Comparison of ENCODE assay signal across 21 mouse cellular contexts in genomic region chr2:4527094-4527493, GRCm38 (mm10).
DNase-seq lines count a peak whose midpoint lies in the region; ATAC-seq lines count a peak whose summit lies in the region.
"Had no signal": no experiment of that assay in that cellular context is flagged by ENCODE, and none has a peak within 500 bp of the region (broad histone marks: within the 10 kb centered on the region; RNA-seq: fewer than 3 reads in every experiment).

No protein-coding gene starts in this region.

- ATAC-seq in midbrain, embryonic 16.5 days = no peak
- no peak for ATAC-seq in forebrain, embryonic 11.5 days (replicated peaks; ENCODE audit: low FRiP score)
- ATAC-seq: activated CD4-positive, CD25-positive, alpha-beta regulatory T cell, adult 4 months; CD4-positive, CD25-positive, alpha-beta regulatory T cell, adult 4 months; Patski had no signal

- H3K27me3 ChIP-seq in midbrain, embryonic 10.5 days (ENCODE audit: low read depth, poor library complexity, severe bottlenecking) = no peaks in the 10 kb centered on the region
- H3K27me3 ChIP-seq in midbrain, embryonic 16.5 days (ENCODE audit: control insufficient read depth, insufficient read depth, low read depth, low read length) = no peaks in the 10 kb centered on the region
- H3K27me3 ChIP-seq in forebrain, embryonic 11.5 days (ENCODE audit: control insufficient read depth, insufficient read depth, low read length) = no peaks in the 10 kb centered on the region
- H3K27me3 ChIP-seq in limb, embryonic 10.5 days (ENCODE audit: low read depth, poor library complexity, severe bottlenecking) = no peaks in the 10 kb centered on the region
- H3K27me3 ChIP-seq: CH12.LX, Patski had no signal

- 0 out of 2 replicates have a peak, but pooled peaks cover 4% of the 10 kb centered on the region for H3K9me3 ChIP-seq in midbrain, embryonic 10.5 days (replicated peaks)
- H3K9me3 ChIP-seq in midbrain, embryonic 16.5 days (replicated peaks; ENCODE audit: control insufficient read depth, low read length, poor library complexity, severe bottlenecking) = no peaks in the 10 kb centered on the region
- no peaks in the 10 kb centered on the region for H3K9me3 ChIP-seq in forebrain, embryonic 11.5 days (ENCODE audit: control insufficient read depth, low read length)
- no peaks in the 10 kb centered on the region for H3K9me3 ChIP-seq in limb, embryonic 10.5 days (replicated peaks)

- 0 out of 2 replicates have a peak overlapping the region, but pooled peaks have one; percentile 9 for H3K27ac ChIP-seq in midbrain, embryonic 10.5 days (replicated peaks)
- H3K27ac ChIP-seq in midbrain, embryonic 16.5 days (ENCODE audit: low read length) = no peak overlapping the region
- H3K27ac ChIP-seq in forebrain, embryonic 11.5 days (ENCODE audit: low read depth, low read length) = no peak overlapping the region
- no peak overlapping the region for H3K27ac ChIP-seq in limb, embryonic 10.5 days

- peaks cover 54% of the 10 kb centered on the region for H3K36me3 ChIP-seq in midbrain, embryonic 10.5 days
- peaks cover 3% of the 10 kb centered on the region; the same call in 1 of the 2 replicates for H3K36me3 ChIP-seq in midbrain, embryonic 16.5 days (ENCODE audit: control insufficient read depth, insufficient read depth, low read length)
- no peaks in the 10 kb centered on the region; the same call in 1 of the 2 replicates for H3K36me3 ChIP-seq in forebrain, embryonic 11.5 days (ENCODE audit: control insufficient read depth, insufficient read depth, low read length)
- H3K36me3 ChIP-seq in limb, embryonic 10.5 days = peaks cover 65% of the 10 kb centered on the region
- H3K36me3 ChIP-seq: G1E had no signal

- H3K4me2 ChIP-seq in midbrain, embryonic 16.5 days (ENCODE audit: low read length) = no peak overlapping the region
- H3K4me2 ChIP-seq in forebrain, embryonic 11.5 days (ENCODE audit: low read depth, low read length, severe bottlenecking) = no peak overlapping the region

- H3K9ac ChIP-seq in midbrain, embryonic 16.5 days (ENCODE audit: low read depth, low read length) = no peak overlapping the region
- H3K9ac ChIP-seq in forebrain, embryonic 11.5 days (ENCODE audit: low read length) = no peak overlapping the region

- WGBS in midbrain, embryonic 10.5 days = 58% methylated on average over 7 of the region's 7 CpGs
- WGBS in midbrain, embryonic 16.5 days = 60% methylated on average over 7 of the region's 7 CpGs
- 69% methylated on average over 7 of the region's 7 CpGs for WGBS in forebrain, embryonic 11.5 days
- 88% methylated on average over 7 of the region's 7 CpGs for WGBS in limb, embryonic 10.5 days

- no peak for DNase-seq in midbrain, embryonic 10.5 days (ENCODE audit: low spot score)
- DNase-seq in fat pad, adult 2 months (ENCODE audit: extremely low read depth, low read depth, low spot score) = peak; percentile 50
- peak; percentile 59 for DNase-seq in gonadal fat pad, adult 2 months (ENCODE audit: low read depth)
- DNase-seq in forebrain, embryonic 11.5 days (ENCODE audit: low spot score) = no peak
- no peak for DNase-seq in limb, embryonic 10.5 days (ENCODE audit: low spot score)
- DNase-seq: adrenal gland, adult 2 months; adrenal gland, adult 8-10 months; adrenal gland, postnatal 10 days; adrenal gland, postnatal 14 days; adrenal gland, postnatal 25 days; adrenal gland, postnatal 36 days; B cell, adult 2 months; cerebellum, adult 11 months; cerebellum, adult 11-12 months; cerebellum, adult 18-20 months had no signal

- H3K4me3 ChIP-seq in midbrain, embryonic 10.5 days = no peak overlapping the region
- no peak overlapping the region for H3K4me3 ChIP-seq in midbrain, embryonic 16.5 days (ENCODE audit: low read depth, low read length)
- H3K4me3 ChIP-seq in forebrain, embryonic 11.5 days (ENCODE audit: low read depth, low read length) = no peak overlapping the region
- H3K4me3 ChIP-seq in limb, embryonic 10.5 days = no peak overlapping the region

- H3K4me1 ChIP-seq in midbrain, embryonic 10.5 days = peaks cover 31% of the 10 kb centered on the region
- peaks cover 7% of the 10 kb centered on the region for H3K4me1 ChIP-seq in midbrain, embryonic 16.5 days (ENCODE audit: control insufficient read depth, insufficient read depth, low read length)
- H3K4me1 ChIP-seq in forebrain, embryonic 11.5 days (replicated peaks; ENCODE audit: control insufficient read depth, insufficient read depth, low read length) = peaks cover 2% of the 10 kb centered on the region
- peaks cover 17% of the 10 kb centered on the region for H3K4me1 ChIP-seq in limb, embryonic 10.5 days

Comparison
In these comparisons a context has a peak if more than half of its experiments do, and no peak if none do; other contexts are left out.
1. DNase-seq: peak in fat pad, adult 2 months (single experiment) and gonadal fat pad, adult 2 months (single experiment); none in midbrain, embryonic 10.5 days (single experiment), forebrain, embryonic 11.5 days (single experiment) and limb, embryonic 10.5 days (single experiment).